Mouse (Mus musculus): ENCODE data around the gene Pi16. TPM values are rescaled to one million over a fixed set of nuclear protein-coding genes. Genes with fewer than 3 reads are reported as not detected.

The Pi16 gene
- total and polyA plus RNA-seq, 2 experiments from 2014 or later: 1.7 to 2.8 TPM

- Histone ChIP-seq H3K4me3 (ENCODE audit: low read length) (no peak overlapping the region), H3K36me3 (ENCODE audit: insufficient read depth, low read length) (no peaks in the 10 kb centered on the region; the same call in 1 of the 2 replicates), H3K9me3 (ENCODE audit: low read length) (no peaks in the 10 kb centered on the region), H3K27me3 (ENCODE audit: insufficient read depth, low read length) (no peaks in the 10 kb centered on the region), H3K4me2 (ENCODE audit: low read depth, low read length) (no peak overlapping the region), H3K4me1 (ENCODE audit: insufficient read depth, low read length) (peaks cover 4% of the 10 kb centered on the region; the same call in 1 of the 2 replicates), H3K27ac (no peak overlapping the region), H3K9ac (replicated peaks; ENCODE audit: low read length) (no peak overlapping the region)
- ATAC-seq (no peak), DNase-seq (ENCODE audit: low spot score) (no peak)
- WGBS: 76% methylated on average over 11 of the region's 11 CpGs
- TF ChIP-seq CTCF (IDR thresholded peaks at IDR 0.05; ENCODE audit: low read depth): no peak
Observed at GRCm38 (mm10) chr17:29273889-29274288, 43.6 kb upstream of the Pi16 start.

GRCm38 (mm10) chr17:29280422-29280821 is 37.1 kb upstream of the Pi16 start:
- no peak for TF ChIP-seq CTCF (IDR thresholded peaks at IDR 0.05; ENCODE audit: low read depth)

GRCm38 (mm10) chr17:29281541-29281940 is 35.9 kb upstream of the Pi16 start:
- no peak for DNase-seq (ENCODE audit: low spot score)
- 80% methylated on average over 5 of the region's 5 CpGs for WGBS

More at GRCm38 (mm10) chr17:29280422-29280821, 37.1 kb upstream of the Pi16 start:
- H3K4me1 ChIP-seq (ENCODE audit: insufficient read depth, low read length): no peaks in the 10 kb centered on the region
- H3K9ac ChIP-seq (replicated peaks; ENCODE audit: low read length): no peak overlapping the region
- no peaks in the 10 kb centered on the region for H3K27me3 ChIP-seq (ENCODE audit: insufficient read depth, low read length)
- ATAC-seq (no peak), DNase-seq (ENCODE audit: low spot score) (no peak)
- 95% methylated on average over 5 of the region's 5 CpGs for WGBS
- peaks cover 6% of the 10 kb centered on the region; the same call in 1 of the 2 replicates for H3K36me3 ChIP-seq (ENCODE audit: insufficient read depth, low read length)
- no peak overlapping the region for H3K27ac ChIP-seq
- H3K9me3 ChIP-seq (ENCODE audit: low read length): no peaks in the 10 kb centered on the region
- no peak overlapping the region for H3K4me2 ChIP-seq (ENCODE audit: low read depth, low read length)
- H3K4me3 ChIP-seq (ENCODE audit: low read length): no peak overlapping the region

GRCm38 (mm10) chr17:29282216-29282952 is 35.1 kb upstream of the Pi16 start:
- ATAC-seq: peak; percentile 49; the same call in 1 of the 2 replicates
- peak overlapping the region; percentile 23 for H3K27ac ChIP-seq

More at GRCm38 (mm10) chr17:29281541-29281940, 35.9 kb upstream of the Pi16 start:
- peaks cover 6% of the 10 kb centered on the region; the same call in 1 of the 2 replicates for H3K36me3 ChIP-seq (ENCODE audit: insufficient read depth, low read length)
- no peaks in the 10 kb centered on the region for H3K4me1 ChIP-seq (ENCODE audit: insufficient read depth, low read length)
- no peaks in the 10 kb centered on the region for H3K9me3 ChIP-seq (ENCODE audit: low read length)
- H3K4me3 ChIP-seq (ENCODE audit: low read length): no peak overlapping the region
- ATAC-seq: no peak
- TF ChIP-seq CTCF (IDR thresholded peaks at IDR 0.05; ENCODE audit: low read depth): no peak
- H3K27ac ChIP-seq: no peak overlapping the region
- no peak overlapping the region for H3K9ac ChIP-seq (replicated peaks; ENCODE audit: low read length)
- H3K4me2 ChIP-seq (ENCODE audit: low read depth, low read length): no peak overlapping the region
- no peaks in the 10 kb centered on the region for H3K27me3 ChIP-seq (ENCODE audit: insufficient read depth, low read length)

GRCm38 (mm10) chr17:29291793-29292192 is 25.7 kb upstream of the Pi16 start:
- WGBS: 82% methylated on average over 7 of the region's 7 CpGs
- DNase-seq (ENCODE audit: low spot score) (no peak), ATAC-seq (no peak)
- H3K27me3 ChIP-seq (ENCODE audit: insufficient read depth, low read length): no peaks in the 10 kb centered on the region
- H3K4me1 ChIP-seq (ENCODE audit: insufficient read depth, low read length): no peaks in the 10 kb centered on the region
- H3K27ac ChIP-seq: no peak overlapping the region
- H3K4me3 ChIP-seq (ENCODE audit: low read length): no peak overlapping the region
- no peak overlapping the region for H3K9ac ChIP-seq (replicated peaks; ENCODE audit: low read length)
- H3K4me2 ChIP-seq (ENCODE audit: low read depth, low read length): no peak overlapping the region
- H3K9me3 ChIP-seq (ENCODE audit: low read length): no peaks in the 10 kb centered on the region
- TF ChIP-seq CTCF (IDR thresholded peaks at IDR 0.05; ENCODE audit: low read depth): no peak
- peaks cover 17% of the 10 kb centered on the region for H3K36me3 ChIP-seq (ENCODE audit: insufficient read depth, low read length)

More at GRCm38 (mm10) chr17:29282216-29282952, 35.1 kb upstream of the Pi16 start:
- Histone ChIP-seq H3K9me3 (ENCODE audit: low read length) (no peaks in the 10 kb centered on the region), H3K4me3 (ENCODE audit: low read length) (no peak overlapping the region), H3K27me3 (ENCODE audit: insufficient read depth, low read length) (no peaks in the 10 kb centered on the region), H3K36me3 (ENCODE audit: insufficient read depth, low read length) (peaks cover 6% of the 10 kb centered on the region; the same call in 1 of the 2 replicates), H3K4me1 (ENCODE audit: insufficient read depth, low read length) (no peaks in the 10 kb centered on the region), H3K9ac (replicated peaks; ENCODE audit: low read length) (no peak overlapping the region), H3K4me2 (ENCODE audit: low read depth, low read length) (no peak overlapping the region)
- WGBS: 32% methylated on average over 21 of the region's 21 CpGs
- TF ChIP-seq CTCF (IDR thresholded peaks at IDR 0.05; ENCODE audit: low read depth): 0 out of 2 replicates have a peak, but pooled peaks have one; percentile 8
- DNase-seq (ENCODE audit: low spot score): peak; percentile 32

GRCm38 (mm10) chr17:29292996-29293395 is 24.5 kb upstream of the Pi16 start:
- no peak for TF ChIP-seq CTCF (IDR thresholded peaks at IDR 0.05; ENCODE audit: low read depth)
- no peak for ATAC-seq
- no peak overlapping the region for H3K9ac ChIP-seq (replicated peaks; ENCODE audit: low read length)
- no peak for DNase-seq (ENCODE audit: low spot score)
- 93% methylated on average over 3 of the region's 3 CpGs for WGBS
- no peaks in the 10 kb centered on the region for H3K27me3 ChIP-seq (ENCODE audit: insufficient read depth, low read length)
- H3K4me2 ChIP-seq (ENCODE audit: low read depth, low read length): no peak overlapping the region
- no peak overlapping the region for H3K4me3 ChIP-seq (ENCODE audit: low read length)
- H3K9me3 ChIP-seq (ENCODE audit: low read length): no peaks in the 10 kb centered on the region
- H3K36me3 ChIP-seq (ENCODE audit: insufficient read depth, low read length): peaks cover 21% of the 10 kb centered on the region
- H3K27ac ChIP-seq: no peak overlapping the region
- no peaks in the 10 kb centered on the region for H3K4me1 ChIP-seq (ENCODE audit: insufficient read depth, low read length)
